ENCODE assay signal across 9 mouse cellular contexts in the genomic region with DNA sequence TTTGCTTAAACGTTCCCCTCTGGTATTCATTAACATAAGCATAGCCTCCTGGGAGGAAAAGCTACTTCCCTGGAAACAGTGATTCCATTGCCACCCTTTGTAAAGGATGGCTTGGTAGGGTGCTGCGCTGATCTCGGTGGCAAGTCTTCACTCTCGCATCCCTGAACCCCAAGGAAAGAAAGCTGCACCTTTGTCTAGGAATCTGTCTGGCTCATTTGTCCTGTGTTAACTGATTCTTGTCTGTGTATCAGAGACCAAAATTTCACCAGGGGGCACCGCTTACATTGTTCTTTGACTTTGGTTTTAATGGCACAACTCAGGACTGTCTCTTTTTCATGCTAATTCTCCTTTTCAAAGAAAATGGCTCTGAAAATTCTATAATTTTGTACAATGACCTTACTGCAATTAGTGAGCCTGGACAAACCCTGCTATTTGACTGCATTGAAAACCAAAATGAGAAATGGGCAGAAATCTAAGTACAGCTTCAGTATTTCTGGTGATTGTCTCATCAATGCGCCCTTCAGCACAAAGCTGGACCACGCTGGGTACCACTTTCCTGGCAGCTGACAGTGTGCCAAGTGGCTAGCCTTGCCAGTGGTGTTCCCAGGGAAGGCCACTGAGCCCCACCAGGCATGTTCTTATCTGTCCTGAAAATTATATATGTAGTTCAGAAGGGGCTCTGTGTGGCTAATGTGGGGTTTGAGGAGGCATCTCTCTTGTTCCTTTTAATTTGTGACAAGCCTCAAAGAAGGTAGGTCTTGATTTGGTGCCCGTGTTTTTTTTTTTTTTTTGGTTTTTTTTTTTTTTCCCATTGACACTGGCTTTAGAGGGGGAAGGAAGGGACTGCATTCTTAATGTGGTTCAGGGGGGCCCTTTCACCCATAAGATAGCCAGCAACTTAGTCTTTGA. TPM values are rescaled to one million over a fixed set of nuclear protein-coding genes. Genes with fewer than 3 reads are reported as not detected.
DNase-seq lines count a peak whose midpoint lies in the region; TF ChIP-seq lines count a peak whose summit lies in the region.
"Had no signal": no experiment of that assay in that cellular context is flagged by ENCODE, and none has a peak within 500 bp of the region (broad histone marks: within the 10 kb centered on the region; RNA-seq: fewer than 3 reads in every experiment).

No protein-coding gene starts in this region.

- no peak for TF ChIP-seq CTCF in brain, embryonic 14.5 days (IDR thresholded peaks at IDR 0.05; ENCODE audit: borderline replicate concordance, extremely low read depth, insufficient read depth, insufficient read length)

- peak; percentile 8 to 15 for DNase-seq in cerebellum, adult 18-20 months
- no peak for DNase-seq in cerebellum, adult 11-12 months
- DNase-seq in layer of hippocampus, adult 11-12 months (ENCODE audit: low spot score), result peak; percentile 9
- no peak for DNase-seq in layer of hippocampus, postnatal 25 days (ENCODE audit: extremely low spot score in 1 of 2, low spot score in 1 of 2)
- DNase-seq in brain, embryonic 14.5 days (ENCODE audit: low read depth), result peak; percentile 89
- peak; percentile 41 for DNase-seq in mesoderm, embryonic 11.5 days (ENCODE audit: low read depth, low spot score)
- DNase-seq in spleen, adult 12 weeks (ENCODE audit: low spot score), result no peak
- DNase-seq in spleen, postnatal 14 days (ENCODE audit: low spot score in 2 of 2), result no peak

- TF ChIP-seq POLR2A in brain, embryonic 14.5 days (IDR thresholded peaks at IDR 0.05; ENCODE audit: borderline replicate concordance, extremely low read depth, insufficient read depth, insufficient read length, poor library complexity, severe bottlenecking), result no peak

RNA-seq across cellular contexts. Expression of a gene that starts 40.8 kb away (rescaled TPM):
- 1 to 10 TPM; 6.2 to 7.9 TPM for total RNA-seq in layer of hippocampus, postnatal 25 days (2021)
- polyA plus RNA-seq in brain, embryonic 14.5 days (2012; rRNA removed), result 10.3 and 13.3 TPM in 2 replicates
- total RNA-seq: megakaryocyte-erythroid progenitor cell, adult 5-6 weeks had no signal

Comparison
In these comparisons a context has a peak if more than half of its experiments do, and no peak if none do; other contexts are left out.
1. DNase-seq: peak in cerebellum, adult 18-20 months (2 of 2), layer of hippocampus, adult 11-12 months (single experiment), brain, embryonic 14.5 days (single experiment) and mesoderm, embryonic 11.5 days (single experiment); none in cerebellum, adult 11-12 months (single experiment), layer of hippocampus, postnatal 25 days (0 of 2), spleen, adult 12 weeks (single experiment) and spleen, postnatal 14 days (0 of 2).